Comparison of ENCODE assay signal across 11 mouse cellular contexts in genomic region chr6:87183981-87184380, GRCm38 (mm10).
DNase-seq lines count a peak whose midpoint lies in the region; ATAC-seq and TF ChIP-seq lines count a peak whose summit lies in the region.
"Had no signal": no experiment of that assay in that cellular context is flagged by ENCODE, and none has a peak within 500 bp of the region (broad histone marks: within the 10 kb centered on the region; RNA-seq: fewer than 3 reads in every experiment).

No protein-coding gene starts in this region.

- 43% methylated on average over 11 of the region's 11 CpGs for WGBS in heart, embryonic 11.5 days (ENCODE audit: insufficient replicate concordance)
- 43% methylated on average over 11 of the region's 11 CpGs for WGBS in macrophage (ENCODE audit: missing documents)

- peak overlapping the region; percentile 47; the same call in 1 of the 2 replicates for H3K9ac ChIP-seq in heart, embryonic 11.5 days (ENCODE audit: low read depth, low read length)
- H3K9ac ChIP-seq: lung, embryonic 15.5 days; neural tube, embryonic 12.5 days had no signal

- peak overlapping the region; percentile 87 for H3K27ac ChIP-seq in heart, embryonic 11.5 days (ENCODE audit: low read depth, low read length)
- H3K27ac ChIP-seq in embryonic fibroblast, embryonic 13.5 days (ENCODE audit: insufficient read depth, low read length), result peak overlapping the region; percentile 88
- H3K27ac ChIP-seq in macrophage, result peak overlapping the region; percentile 48
- H3K27ac ChIP-seq: kidney, postnatal 0 days; lung, embryonic 15.5 days; neural tube, embryonic 12.5 days had no signal

- ATAC-seq in heart, embryonic 11.5 days (replicated peaks; ENCODE audit: insufficient number of reproducible peaks, low FRiP score, low TSS enrichment), result peak; percentile 70
- ATAC-seq in frontal cortex, adult (ENCODE audit: low TSS enrichment), result no peak

- no peaks in the 10 kb centered on the region for H3K36me3 ChIP-seq in heart, embryonic 11.5 days (ENCODE audit: control insufficient read depth, insufficient read depth, low read length)
- H3K36me3 ChIP-seq in C2C12 (ENCODE audit: control insufficient read depth, insufficient read depth) (no peaks in the 10 kb centered on the region), macrophage (ENCODE audit: inconsistent target) (no peaks in the 10 kb centered on the region)
- H3K36me3 ChIP-seq: neural tube, embryonic 12.5 days had no signal

- peak overlapping the region; percentile 37 for H3ac ChIP-seq in C2C12 (ENCODE audit: control insufficient read depth, insufficient read length, low read depth)

- H3K4me1 ChIP-seq in heart, embryonic 11.5 days (ENCODE audit: control insufficient read depth, insufficient read depth, low read length), result peaks cover 29% of the 10 kb centered on the region
- peaks cover 14% of the 10 kb centered on the region; the same call in 1 of the 2 replicates for H3K4me1 ChIP-seq in embryonic fibroblast, embryonic 13.5 days (ENCODE audit: control insufficient read depth, insufficient read depth, low read length)
- H3K4me1 ChIP-seq: neural tube, embryonic 12.5 days had no signal

- peak overlapping the region; percentile 52 for H3K4me2 ChIP-seq in heart, embryonic 11.5 days
- H3K4me2 ChIP-seq: lung, embryonic 15.5 days; neural tube, embryonic 12.5 days had no signal

- TF ChIP-seq CTCF in C2C12 (IDR thresholded peaks at IDR 0.05; ENCODE audit: control insufficient read depth, insufficient read depth, insufficient read length), result no peak
- TF ChIP-seq CTCF in embryonic fibroblast, embryonic 13.5 days (IDR thresholded peaks at IDR 0.05; ENCODE audit: borderline replicate concordance, insufficient read depth, low read length), result no peak

- H3K79me3 ChIP-seq in C2C12 (ENCODE audit: low read depth), result no peaks in the 10 kb centered on the region

- no peak for DNase-seq in heart, postnatal 10 days
- DNase-seq in adrenal gland, adult (ENCODE audit: inconsistent age in 2 of 2, low spot score in 1 of 2), result no peak
- DNase-seq in cerebellum, adult 11-12 months, result no peak

- intact Hi-C loops in heart, postnatal 10 days (cut with DNase I), result no loop called here

- no peaks in the 10 kb centered on the region for H3K9me3 ChIP-seq in heart, embryonic 11.5 days (replicated peaks; ENCODE audit: control insufficient read depth, low read length)
- H3K9me3 ChIP-seq: lung, embryonic 15.5 days; neural tube, embryonic 12.5 days had no signal

- H3K79me2 ChIP-seq in C2C12 (ENCODE audit: control insufficient read depth, insufficient read depth), result no peaks in the 10 kb centered on the region
- no peaks in the 10 kb centered on the region for H3K79me2 ChIP-seq in macrophage (ENCODE audit: inconsistent target)

- TF ChIP-seq POLR2A in embryonic fibroblast, embryonic 13.5 days (IDR thresholded peaks at IDR 0.05; ENCODE audit: low read depth, low read length), result no peak

- no peak overlapping the region for H3K4me3 ChIP-seq in heart, embryonic 11.5 days (ENCODE audit: low read depth, low read length)
- H3K4me3 ChIP-seq in C2C12 (ENCODE audit: insufficient read depth, poor library complexity, severe bottlenecking) (peak overlapping the region; percentile 27), macrophage (ENCODE audit: inconsistent target) (no peak overlapping the region)
- H3K4me3 ChIP-seq in embryonic fibroblast, embryonic 13.5 days (ENCODE audit: insufficient read depth, low read length), result no peak overlapping the region
- H3K4me3 ChIP-seq: lung, embryonic 15.5 days; neural tube, embryonic 12.5 days had no signal

- no peaks in the 10 kb centered on the region for H3K27me3 ChIP-seq in heart, embryonic 11.5 days (ENCODE audit: control insufficient read depth, insufficient read depth, low read length)
- H3K27me3 ChIP-seq in C2C12 (ENCODE audit: control insufficient read depth, insufficient read depth, insufficient read length), result no peaks in the 10 kb centered on the region
- H3K27me3 ChIP-seq: lung, embryonic 15.5 days; neural tube, embryonic 12.5 days had no signal

TF ChIP-seq in C2C12, 6 proteins besides CTCF, POLR2A, EP300 and RAD21:
- no peak for TF ChIP-seq FOSL1 (IDR thresholded peaks at IDR 0.05; ENCODE audit: insufficient read depth, low read length, poor library complexity, severe bottlenecking)
- no peak for TF ChIP-seq MAX (IDR thresholded peaks at IDR 0.05)
- TF ChIP-seq CEBPB (IDR thresholded peaks at IDR 0.05; ENCODE audit: low read depth), result no peak
- no peak for TF ChIP-seq USF1 (IDR thresholded peaks at IDR 0.05; ENCODE audit: low read depth)
- TF ChIP-seq MYOG (IDR thresholded peaks at IDR 0.05; ENCODE audit: control insufficient read depth, extremely low read depth, insufficient read length), result no peak
- TF ChIP-seq MYOD1 (IDR thresholded peaks at IDR 0.05; ENCODE audit: control insufficient read depth, insufficient read length, low read depth), result no peak
